Mouse (Mus musculus): ENCODE measurements around the gene Nhsl2.
A peak's percentile ranks its signal among the peaks of the same experiment; 100 is the strongest.

Nhsl2 gene

DNA sequence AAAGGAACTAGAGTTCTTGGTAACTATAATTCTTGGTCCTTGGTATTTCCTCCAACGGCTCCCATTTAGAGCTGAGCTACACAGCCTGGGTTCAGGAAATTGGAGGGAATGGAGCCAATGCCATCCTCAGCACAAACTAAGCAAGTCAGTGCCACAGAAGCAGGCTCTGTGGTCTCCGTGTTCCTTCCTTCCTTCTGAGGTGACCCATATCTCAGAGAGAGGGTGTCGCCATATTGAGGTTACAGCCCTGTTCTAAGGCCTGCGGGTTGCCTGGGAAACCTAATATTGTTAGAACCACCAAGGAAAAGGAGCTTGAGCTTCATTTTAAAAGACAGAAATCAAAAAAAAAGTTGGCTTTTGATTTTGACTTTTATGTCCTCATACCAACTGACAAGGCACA lies 193.2 kb downstream of the Nhsl2 start:
- no peak for DNase-seq (ENCODE audit: low read depth, low spot score)

- no peak for DNase-seq (ENCODE audit: low read depth, low spot score)
Observed at GRCm38 (mm10) chrX:102050552-102050951, 201.4 kb downstream of the Nhsl2 start.

- DNase-seq (ENCODE audit: low read depth, low spot score): no peak
Observed at GRCm38 (mm10) chrX:102051225-102051624, 202.0 kb downstream of the Nhsl2 start.

- DNase-seq (ENCODE audit: low read depth, low spot score): no peak
Observed at GRCm38 (mm10) chrX:102053371-102053770, 204.2 kb downstream of the Nhsl2 start.

DNA sequence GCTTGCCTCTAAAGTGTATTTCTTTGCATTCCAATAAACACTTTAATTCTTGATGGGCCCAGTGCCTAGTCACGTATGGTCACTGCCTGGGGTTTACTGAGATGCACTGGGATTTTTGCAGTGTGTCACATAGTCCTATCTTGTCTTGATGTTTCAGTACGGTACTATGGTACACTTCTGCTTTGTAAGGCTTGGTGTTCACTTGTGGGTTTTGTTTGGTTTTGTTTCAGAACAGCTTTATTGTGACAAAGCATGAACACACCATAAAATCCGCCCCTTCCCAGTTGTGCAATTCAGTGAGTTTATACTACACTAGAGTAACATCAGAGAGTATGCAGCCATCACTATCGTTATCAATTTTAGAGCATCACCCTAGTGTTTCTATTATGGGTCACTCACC lies 204.8 kb downstream of the Nhsl2 start:
- no peak for DNase-seq (ENCODE audit: low read depth, low spot score)

GRCm38 (mm10) chrX:102059437-102059836 lies 210.3 kb downstream of the Nhsl2 start:
- DNase-seq (ENCODE audit: low read depth, low spot score): no peak

DNA sequence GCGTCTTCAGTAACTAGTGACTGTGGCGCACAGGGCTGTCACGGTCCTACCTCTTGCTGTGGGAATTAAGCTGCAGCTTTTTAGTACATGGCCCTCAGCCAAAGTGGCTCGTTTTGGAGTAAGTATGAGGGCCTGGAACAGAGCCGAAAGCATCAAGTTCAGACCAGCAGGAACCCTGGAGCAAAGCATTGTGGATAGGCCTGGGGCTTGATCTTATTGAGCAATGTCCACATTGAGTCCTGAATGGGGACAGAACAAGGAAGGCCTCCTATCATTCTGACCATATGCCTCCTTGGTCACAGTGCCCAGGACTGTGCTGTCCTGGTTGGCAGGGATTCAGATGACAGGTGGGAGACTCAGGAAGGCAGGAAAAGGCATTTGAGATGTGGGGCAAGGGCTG lies 211.1 kb downstream of the Nhsl2 start:
- no peak for DNase-seq (ENCODE audit: low read depth, low spot score)

DNA sequence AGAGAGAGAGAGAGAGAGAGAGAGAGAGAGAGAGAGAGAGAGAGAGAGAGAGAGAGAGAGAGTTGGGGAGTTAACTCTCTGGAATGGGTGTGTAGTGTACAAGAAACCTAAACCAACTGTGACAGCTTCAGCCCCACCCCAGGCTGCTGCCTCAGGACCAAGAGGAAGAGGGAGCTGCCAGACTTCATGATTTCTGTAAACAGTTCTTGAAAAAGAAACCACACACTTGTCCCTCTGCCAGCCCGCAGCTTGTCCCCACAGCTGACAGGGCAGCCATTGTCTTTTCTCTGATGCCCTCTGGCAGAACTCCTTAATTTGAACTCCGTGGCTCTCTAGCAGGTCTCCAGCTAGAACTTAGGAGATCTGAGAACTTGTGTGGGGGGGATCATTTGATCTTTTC lies 211.7 kb downstream of the Nhsl2 start:
- no peak for DNase-seq (ENCODE audit: low read depth, low spot score)

DNA sequence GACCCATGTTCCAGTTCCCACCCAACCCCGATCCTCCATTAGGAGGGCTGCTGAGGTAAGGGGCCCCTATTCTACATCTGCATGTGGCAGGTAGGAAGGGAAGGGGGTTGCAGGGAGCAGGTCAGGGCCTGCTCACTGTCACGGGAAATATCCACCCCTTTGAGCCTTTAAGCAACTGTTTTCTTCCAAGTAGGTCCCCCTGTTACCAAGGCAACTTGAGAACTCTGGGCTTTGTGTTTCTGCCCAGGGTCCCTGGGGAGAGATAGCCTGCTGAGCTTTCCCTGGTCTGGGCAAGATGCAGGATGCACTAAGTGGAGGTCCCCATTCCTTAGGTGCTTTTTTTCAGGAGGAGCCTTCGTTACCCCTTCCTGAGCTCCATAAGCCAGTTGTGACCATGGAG lies 214.9 kb downstream of the Nhsl2 start:
- DNase-seq (ENCODE audit: low read depth, low spot score): no peak

DNA sequence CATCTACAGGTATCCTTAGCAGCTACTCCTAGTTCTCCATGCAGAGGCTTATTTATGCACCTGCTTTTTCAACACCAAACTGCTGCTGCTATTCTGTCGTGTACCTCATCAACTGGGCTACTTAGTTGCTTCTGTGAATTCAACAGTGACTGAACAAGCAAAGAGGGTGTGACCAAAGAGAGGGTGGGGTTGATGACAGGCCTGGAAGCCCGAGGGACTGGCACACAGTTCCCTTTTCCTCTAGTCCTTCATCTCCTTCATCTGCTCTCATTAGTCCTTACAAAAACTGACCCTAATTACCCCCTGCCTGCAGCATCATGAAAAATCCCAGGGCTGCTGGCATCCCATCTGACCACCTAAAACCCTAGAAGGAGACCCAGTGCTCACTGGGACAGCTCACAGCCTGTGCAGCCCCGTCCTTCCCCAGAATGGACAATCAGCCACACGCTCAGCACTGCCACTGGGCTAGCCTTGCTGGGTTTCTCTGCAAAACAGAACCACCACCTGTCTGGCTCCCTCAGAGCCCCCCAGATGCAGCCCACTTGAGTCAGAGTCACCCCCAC lies 216.1 kb downstream of the Nhsl2 start:
- no peak for DNase-seq (ENCODE audit: low read depth, low spot score)

- no peak for DNase-seq (ENCODE audit: low read depth, low spot score)
Observed at GRCm38 (mm10) chrX:102066134-102066533, 216.9 kb downstream of the Nhsl2 start.

GRCm38 (mm10) chrX:102067118-102067517 lies 217.9 kb downstream of the Nhsl2 start:
- DNase-seq (ENCODE audit: low read depth, low spot score): peak; percentile 21

- DNase-seq (ENCODE audit: low read depth, low spot score): no peak
Observed at GRCm38 (mm10) chrX:102068811-102069540, 219.8 kb downstream of the Nhsl2 start.

DNA sequence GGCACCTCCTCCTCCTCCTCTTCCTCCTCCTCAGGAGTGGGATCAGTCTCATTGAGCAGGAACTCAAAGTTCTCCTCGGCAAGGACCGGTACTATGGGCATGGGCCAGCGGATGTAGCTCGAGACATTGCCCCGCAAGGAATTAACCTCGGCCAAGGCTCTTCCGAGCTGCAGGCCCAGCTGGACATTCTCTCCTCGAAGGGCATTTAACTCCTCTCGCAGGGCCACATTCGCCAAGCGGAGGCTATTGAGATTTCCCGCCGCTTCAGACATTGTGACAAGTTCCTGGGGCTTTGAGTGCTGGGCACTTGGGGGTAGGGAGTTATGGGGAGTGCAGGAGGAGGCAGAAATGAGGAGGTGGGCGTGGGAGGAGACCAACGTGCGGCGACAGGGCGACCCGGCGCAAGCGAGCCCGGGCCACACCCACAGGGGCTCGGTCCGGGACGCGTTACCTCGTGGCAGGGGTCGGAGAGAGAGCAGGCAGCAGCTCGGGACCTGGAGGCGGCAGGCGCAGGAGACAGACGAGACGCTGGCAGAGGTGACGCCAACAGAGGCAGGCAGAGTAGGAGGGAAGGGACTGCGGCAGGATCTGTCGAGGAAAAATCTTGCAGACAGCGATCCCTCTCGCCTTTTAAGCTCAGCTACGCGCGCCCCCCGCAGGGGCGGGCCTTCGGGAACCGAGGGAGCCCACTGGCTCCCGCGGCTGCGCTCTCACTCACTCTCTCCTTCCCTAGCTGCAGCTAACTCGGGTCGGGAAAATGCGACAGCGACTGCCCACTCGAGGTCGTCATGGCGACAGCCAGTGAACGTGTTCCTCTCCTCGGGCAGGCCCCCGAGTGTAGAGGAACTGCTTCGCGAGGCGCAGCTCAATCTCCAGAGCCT lies 221.6 kb downstream of the Nhsl2 start, which contains the start of gene Rtl5:
Rtl5 (minus strand) TSS at position 714 of the 881 bp plus-strand sequence.
- DNase-seq (ENCODE audit: low read depth, low spot score): peak; percentile 84

DNA sequence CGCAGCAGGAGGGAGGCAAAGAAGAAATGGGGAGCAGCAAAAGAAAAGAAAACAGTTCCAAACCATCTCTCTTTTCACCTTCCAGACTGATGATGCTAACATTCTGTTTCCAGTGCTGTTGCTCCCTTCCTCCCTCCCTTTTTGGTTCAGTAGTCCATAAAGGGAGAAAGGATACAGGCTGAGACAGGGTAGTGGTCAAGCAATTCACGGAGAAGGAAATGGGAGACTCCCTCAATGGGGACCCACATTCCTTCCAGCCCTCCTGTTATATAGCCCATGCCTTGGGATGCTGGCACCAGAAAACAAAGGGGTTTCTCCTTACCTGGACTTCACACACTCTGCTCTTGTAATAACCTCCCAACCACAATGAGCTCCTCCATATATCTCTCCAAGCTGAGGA lies 222.3 kb downstream of the Nhsl2 start:
- DNase-seq (ENCODE audit: low read depth, low spot score): no peak

DNA sequence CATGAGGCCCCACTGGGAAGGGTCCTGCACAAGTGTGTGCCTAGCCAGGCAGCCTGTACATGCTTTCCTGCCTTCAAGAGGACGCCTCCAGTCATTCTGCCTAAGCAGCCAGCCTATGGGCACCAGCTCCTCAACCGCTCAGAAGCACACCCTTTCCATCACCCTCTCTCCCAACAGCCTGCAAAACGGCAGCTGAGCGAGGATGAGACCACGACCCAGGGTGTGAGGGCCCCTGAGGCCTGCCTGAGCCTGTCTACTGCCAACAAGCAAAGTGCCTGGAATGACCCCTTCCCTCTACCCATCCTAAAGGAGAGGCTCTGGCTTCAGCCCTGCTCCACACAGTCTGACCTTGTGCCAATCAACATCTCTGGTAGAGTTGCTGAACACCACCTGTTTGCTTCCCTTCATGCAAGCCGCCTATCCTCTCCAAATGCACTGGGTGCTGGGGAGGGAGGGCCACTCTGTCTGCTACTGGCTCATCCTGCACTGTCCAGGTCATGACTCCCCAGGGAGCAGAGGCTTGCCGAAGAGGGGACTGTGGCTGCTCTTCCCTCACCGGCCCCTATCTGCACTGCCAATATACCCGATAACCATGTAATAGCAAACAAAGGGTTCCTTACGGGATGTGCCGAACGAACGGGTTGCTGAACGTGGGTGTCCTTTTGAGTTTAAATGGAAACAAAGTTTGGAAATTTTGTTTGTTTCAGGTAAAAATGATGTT lies 224.6 kb downstream of the Nhsl2 start:
- no peak for DNase-seq (ENCODE audit: low read depth, low spot score)

- no peak for DNase-seq (ENCODE audit: low read depth, low spot score)
Observed at GRCm38 (mm10) chrX:102074435-102074834, 225.2 kb downstream of the Nhsl2 start.

DNA sequence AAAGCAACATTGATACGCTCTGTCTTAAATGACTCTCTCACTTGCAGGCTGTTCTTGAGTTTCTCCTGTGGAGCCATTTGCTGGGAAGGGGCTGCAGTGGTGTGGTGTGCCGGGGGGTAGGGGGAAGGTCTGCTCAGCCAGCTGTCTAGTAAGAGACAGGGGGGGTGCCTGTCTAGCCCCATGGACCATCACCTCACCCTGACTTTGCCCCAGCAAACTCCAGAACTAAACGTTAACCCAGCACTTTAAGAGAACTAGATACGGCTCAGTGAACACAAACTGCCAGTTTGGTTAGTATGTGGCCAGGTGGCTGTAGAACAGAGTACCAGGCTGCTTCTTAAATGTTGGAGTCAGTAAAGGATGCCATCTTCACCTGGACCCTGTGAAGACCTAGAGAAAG lies 226.0 kb downstream of the Nhsl2 start:
- DNase-seq (ENCODE audit: low read depth, low spot score): no peak

DNA sequence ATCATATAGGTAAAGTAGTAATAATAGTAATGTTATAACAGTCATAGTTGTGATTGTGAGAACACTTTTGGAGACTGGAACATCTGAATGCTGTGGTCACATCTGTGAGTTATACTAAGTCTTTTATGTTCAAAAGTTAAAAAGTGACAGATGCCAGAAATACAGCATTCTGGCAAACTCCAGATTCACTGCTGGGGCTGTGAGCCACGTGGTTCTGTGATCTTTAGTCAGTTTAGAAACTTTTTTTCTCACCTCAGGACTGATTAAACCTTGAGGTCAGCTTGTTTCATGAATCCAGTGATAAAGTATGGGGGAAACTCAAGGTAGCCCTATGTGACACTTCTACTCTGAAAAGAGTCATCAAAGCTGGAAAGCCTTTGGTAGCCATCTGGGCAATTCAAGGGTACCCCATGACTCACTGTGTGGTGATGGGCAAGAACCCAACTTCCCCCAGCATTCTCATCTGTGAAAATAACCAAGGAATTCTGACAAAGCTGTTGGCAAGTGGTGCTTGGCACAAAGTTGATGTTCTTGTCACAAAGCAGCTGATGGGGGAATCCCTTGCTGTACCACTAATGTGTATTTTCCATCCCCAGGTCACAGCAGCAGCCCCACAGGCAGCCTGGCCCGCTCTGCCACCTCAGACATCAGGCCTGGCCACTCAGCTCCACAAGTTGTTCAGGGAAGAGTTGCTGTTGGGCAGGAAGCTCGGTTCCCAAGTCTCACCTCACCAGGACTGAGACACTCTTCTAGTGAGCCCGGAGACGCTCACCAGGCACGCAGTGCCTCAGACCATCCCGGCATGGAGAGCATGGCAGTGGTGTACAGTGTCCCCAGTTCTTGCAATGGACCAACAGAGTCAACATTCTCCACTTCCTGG lies 227.9 kb downstream of the Nhsl2 start:
- DNase-seq (ENCODE audit: low read depth, low spot score): no peak

DNA sequence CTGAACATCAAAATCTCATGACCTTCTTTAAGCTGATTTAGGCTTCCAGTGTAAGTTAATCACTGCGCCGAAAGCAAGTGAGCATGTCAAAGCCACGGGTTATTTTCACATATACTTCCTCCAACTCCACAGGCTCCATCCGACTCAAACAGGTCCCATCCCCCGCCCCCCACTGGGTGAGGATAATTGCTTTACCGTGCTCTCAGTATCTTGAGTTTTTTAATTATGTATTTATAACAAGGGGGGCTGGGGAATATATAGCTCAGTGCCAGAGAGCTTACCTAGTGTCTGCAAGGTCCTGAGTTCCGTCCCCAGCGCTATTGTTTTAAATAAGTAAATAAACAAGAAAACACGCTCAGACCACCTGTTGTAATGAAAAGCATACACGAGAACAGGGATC lies 231.9 kb downstream of the Nhsl2 start:
- DNase-seq (ENCODE audit: low read depth, low spot score): no peak
